Mouse (Mus musculus): ENCODE results near the gene Lhfpl5. TPM values are rescaled to one million over a fixed set of nuclear protein-coding genes. Genes with fewer than 3 reads are reported as not detected.
"Not testable (repeated sequence)": the region's sequence is repeated elsewhere in the genome, so short reads cannot be mapped to it uniquely, and the experiment has no call there.

Lhfpl5 gene
- polyA plus RNA-seq, 1 experiment from 2014 or later: 0.39 TPM

- Histone ChIP-seq H3K9ac (ENCODE audit: low read length) (no peak overlapping the region), H3K36me3 (ENCODE audit: control insufficient read depth, insufficient read depth) (no peaks in the 10 kb centered on the region), H3K27me3 (ENCODE audit: control insufficient read depth, insufficient read depth, low read length) (no peaks in the 10 kb centered on the region), H3K4me1 (ENCODE audit: control insufficient read depth, insufficient read depth, low read length) (no peaks in the 10 kb centered on the region), H3K9me3 (replicated peaks; ENCODE audit: control insufficient read depth, low read length) (peaks cover 21% of the 10 kb centered on the region), H3K4me3 (ENCODE audit: low read length) (no peak overlapping the region), H3K4me2 (ENCODE audit: low read depth, low read length) (no peak overlapping the region), H3K27ac (ENCODE audit: low read length) (no peak overlapping the region)
- ATAC-seq (replicated peaks; ENCODE audit: extremely low read depth, insufficient read depth, low FRiP score): no peak
- 44% methylated on average over 12 of the region's 12 CpGs for WGBS
These were observed 37.6 kb upstream of the Lhfpl5 start for GRCm38 (mm10) chr17:28537881-28538280.

GRCm38 (mm10) chr17:28546925-28547324, 28.5 kb upstream of the Lhfpl5 start:
- Histone ChIP-seq H3K36me3 (ENCODE audit: control insufficient read depth, insufficient read depth) (no peaks in the 10 kb centered on the region), H3K9me3 (replicated peaks; ENCODE audit: control insufficient read depth, low read length) (0 out of 2 replicates have a peak, but pooled peaks cover under 1% of the 10 kb centered on the region), H3K27ac (ENCODE audit: low read length) (no peak overlapping the region), H3K27me3 (ENCODE audit: control insufficient read depth, insufficient read depth, low read length) (no peaks in the 10 kb centered on the region), H3K4me3 (ENCODE audit: low read length) (no peak overlapping the region), H3K4me2 (ENCODE audit: low read depth, low read length) (no peak overlapping the region), H3K9ac (ENCODE audit: low read length) (no peak overlapping the region), H3K4me1 (ENCODE audit: control insufficient read depth, insufficient read depth, low read length) (no peaks in the 10 kb centered on the region)
- WGBS: 72% methylated on average over 1 of the region's 1 CpGs
- no peak for ATAC-seq (replicated peaks; ENCODE audit: extremely low read depth, insufficient read depth, low FRiP score)

- ATAC-seq (replicated peaks; ENCODE audit: extremely low read depth, insufficient read depth, low FRiP score): no peak
- Histone ChIP-seq H3K4me2 (ENCODE audit: low read depth, low read length) (no peak overlapping the region), H3K9ac (ENCODE audit: low read length) (no peak overlapping the region), H3K9me3 (replicated peaks; ENCODE audit: control insufficient read depth, low read length) (no peaks in the 10 kb centered on the region), H3K4me3 (ENCODE audit: low read length) (no peak overlapping the region), H3K27ac (ENCODE audit: low read length) (no peak overlapping the region), H3K4me1 (ENCODE audit: control insufficient read depth, insufficient read depth, low read length) (no peaks in the 10 kb centered on the region), H3K36me3 (ENCODE audit: control insufficient read depth, insufficient read depth) (no peaks in the 10 kb centered on the region), H3K27me3 (ENCODE audit: control insufficient read depth, insufficient read depth, low read length) (no peaks in the 10 kb centered on the region)
- 63% methylated on average over 11 of the region's 11 CpGs for WGBS
These were observed 26.9 kb upstream of the Lhfpl5 start for GRCm38 (mm10) chr17:28548550-28548949.

GRCm38 (mm10) chr17:28549111-28549510, 26.3 kb upstream of the Lhfpl5 start, which contains the start of gene Clpsl2:
TSS of gene Clpsl2 (plus strand) at chr17:28549411.
- Histone ChIP-seq H3K4me3 (ENCODE audit: low read length) (no peak within 1 kb of the TSS), H3K4me1 (ENCODE audit: control insufficient read depth, insufficient read depth, low read length) (no peaks in the 10 kb centered on the region), H3K9ac (ENCODE audit: low read length) (no peak within 1 kb of the TSS), H3K27me3 (ENCODE audit: control insufficient read depth, insufficient read depth, low read length) (no peaks in the 10 kb centered on the region), H3K9me3 (replicated peaks; ENCODE audit: control insufficient read depth, low read length) (no peaks in the 10 kb centered on the region), H3K36me3 (ENCODE audit: control insufficient read depth, insufficient read depth) (no peaks in the 10 kb centered on the region), H3K27ac (ENCODE audit: low read length) (no peak within 1 kb of the TSS), H3K4me2 (ENCODE audit: low read depth, low read length) (no peak within 1 kb of the TSS)
- no peak for ATAC-seq (replicated peaks; ENCODE audit: extremely low read depth, insufficient read depth, low FRiP score)
- 71% methylated on average over 14 of the region's 14 CpGs for WGBS

GRCm38 (mm10) chr17:28553040-28553793, 22.2 kb upstream of the Lhfpl5 start:
- no peaks in the 10 kb centered on the region for H3K36me3 ChIP-seq (ENCODE audit: control insufficient read depth, insufficient read depth)
- H3K9ac ChIP-seq (ENCODE audit: low read length): no peak overlapping the region
- H3K27ac ChIP-seq (ENCODE audit: low read length): no peak overlapping the region
- WGBS: 9% methylated on average over 14 of the region's 14 CpGs
- no peaks in the 10 kb centered on the region for H3K9me3 ChIP-seq (replicated peaks; ENCODE audit: control insufficient read depth, low read length)
- no peaks in the 10 kb centered on the region for H3K27me3 ChIP-seq (ENCODE audit: control insufficient read depth, insufficient read depth, low read length)
- H3K4me3 ChIP-seq (ENCODE audit: low read length): no peak overlapping the region
- H3K4me1 ChIP-seq (ENCODE audit: control insufficient read depth, insufficient read depth, low read length): peaks cover 3% of the 10 kb centered on the region; the same call in 1 of the 2 replicates
- ATAC-seq (replicated peaks; ENCODE audit: extremely low read depth, insufficient read depth, low FRiP score): peak; percentile 57; the same call in 1 of the 2 replicates
- no peak overlapping the region for H3K4me2 ChIP-seq (ENCODE audit: low read depth, low read length)

DNA sequence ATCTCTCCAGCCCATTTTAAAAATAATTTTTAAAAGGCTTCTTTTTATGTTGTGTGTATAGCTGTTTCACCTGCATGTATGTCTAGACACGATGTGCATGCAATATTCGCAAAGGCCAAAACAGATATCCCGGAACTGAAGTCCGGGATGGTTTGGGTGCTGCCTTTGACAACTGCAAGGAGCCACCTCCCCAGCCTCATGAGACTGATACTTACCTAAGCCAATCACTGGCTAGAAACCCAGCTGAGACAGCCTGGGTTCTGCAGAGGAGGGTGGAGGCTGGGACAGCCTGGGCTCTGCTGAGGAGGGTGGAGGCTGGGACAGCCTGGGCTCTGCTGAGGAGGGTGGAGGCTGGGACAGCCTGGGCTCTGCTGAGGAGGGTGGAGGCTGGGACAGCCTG, 21.4 kb upstream of the Lhfpl5 start:
- H3K9ac ChIP-seq (ENCODE audit: low read length); H3K27me3 ChIP-seq (ENCODE audit: control insufficient read depth, insufficient read depth, low read length); ATAC-seq (replicated peaks; ENCODE audit: extremely low read depth, insufficient read depth, low FRiP score); H3K9me3 ChIP-seq (replicated peaks; ENCODE audit: control insufficient read depth, low read length); H3K4me2 ChIP-seq (ENCODE audit: low read depth, low read length); H3K36me3 ChIP-seq (ENCODE audit: control insufficient read depth, insufficient read depth); H3K27ac ChIP-seq (ENCODE audit: low read length); H3K4me1 ChIP-seq (ENCODE audit: control insufficient read depth, insufficient read depth, low read length); H3K4me3 ChIP-seq (ENCODE audit: low read length): not testable (repeated sequence)
- 90% methylated on average over 4 of the region's 4 CpGs for WGBS

DNA sequence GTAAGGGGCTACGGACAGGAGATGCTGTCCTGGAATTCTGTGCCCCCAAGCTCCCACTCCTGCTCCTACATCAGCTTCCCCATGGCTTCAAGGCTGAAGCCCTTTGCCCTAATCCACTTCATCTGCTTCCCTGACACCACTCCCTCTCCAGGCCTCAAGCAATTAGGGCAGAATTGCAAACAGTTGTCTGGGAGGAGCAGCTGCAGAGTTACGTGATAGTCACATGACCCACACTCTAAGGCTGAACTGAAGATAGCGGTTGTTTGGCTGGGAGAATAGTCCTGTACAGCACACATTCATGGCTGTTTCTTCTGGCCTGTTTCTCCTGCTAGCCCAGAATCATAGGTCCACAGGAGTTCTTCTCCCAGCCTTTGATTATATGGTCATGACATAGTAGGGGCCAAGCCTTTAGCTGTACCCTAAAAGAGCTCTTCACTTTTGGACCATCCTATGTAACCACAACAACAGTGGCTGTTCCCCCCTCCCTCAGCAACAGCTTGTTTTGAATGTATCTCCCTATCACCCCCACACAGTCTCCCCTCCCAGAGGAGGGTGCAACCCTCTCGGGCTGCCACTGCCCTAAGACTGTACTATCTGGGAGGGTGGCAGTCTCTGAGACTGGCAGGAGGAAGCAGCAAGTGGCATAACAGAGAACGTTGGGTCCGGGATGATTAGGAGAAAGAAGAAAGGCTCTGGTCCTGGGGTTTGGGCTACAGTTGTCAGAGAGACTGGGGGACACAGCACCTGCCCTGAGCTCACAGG, 18.6 kb upstream of the Lhfpl5 start:
- no peak overlapping the region for H3K9ac ChIP-seq (ENCODE audit: low read length)
- no peaks in the 10 kb centered on the region for H3K36me3 ChIP-seq (ENCODE audit: control insufficient read depth, insufficient read depth)
- H3K4me2 ChIP-seq (ENCODE audit: low read depth, low read length): no peak overlapping the region
- no peak overlapping the region for H3K4me3 ChIP-seq (ENCODE audit: low read length)
- peaks cover 3% of the 10 kb centered on the region; the same call in 1 of the 2 replicates for H3K4me1 ChIP-seq (ENCODE audit: control insufficient read depth, insufficient read depth, low read length)
- H3K27me3 ChIP-seq (ENCODE audit: control insufficient read depth, insufficient read depth, low read length): no peaks in the 10 kb centered on the region
- no peaks in the 10 kb centered on the region for H3K9me3 ChIP-seq (replicated peaks; ENCODE audit: control insufficient read depth, low read length)
- no peak overlapping the region for H3K27ac ChIP-seq (ENCODE audit: low read length)
- 44% methylated on average over 6 of the region's 6 CpGs for WGBS
- no peak for ATAC-seq (replicated peaks; ENCODE audit: extremely low read depth, insufficient read depth, low FRiP score)

GRCm38 (mm10) chr17:28557772-28558171, 17.7 kb upstream of the Lhfpl5 start:
- 69% methylated on average over 6 of the region's 6 CpGs for WGBS
- Histone ChIP-seq H3K9me3 (replicated peaks; ENCODE audit: control insufficient read depth, low read length) (no peaks in the 10 kb centered on the region), H3K27me3 (ENCODE audit: control insufficient read depth, insufficient read depth, low read length) (no peaks in the 10 kb centered on the region), H3K27ac (ENCODE audit: low read length) (no peak overlapping the region), H3K9ac (ENCODE audit: low read length) (no peak overlapping the region), H3K4me3 (ENCODE audit: low read length) (no peak overlapping the region), H3K4me2 (ENCODE audit: low read depth, low read length) (no peak overlapping the region), H3K36me3 (ENCODE audit: control insufficient read depth, insufficient read depth) (no peaks in the 10 kb centered on the region), H3K4me1 (ENCODE audit: control insufficient read depth, insufficient read depth, low read length) (peaks cover 3% of the 10 kb centered on the region; the same call in 1 of the 2 replicates)
- ATAC-seq (replicated peaks; ENCODE audit: extremely low read depth, insufficient read depth, low FRiP score): no peak

DNA sequence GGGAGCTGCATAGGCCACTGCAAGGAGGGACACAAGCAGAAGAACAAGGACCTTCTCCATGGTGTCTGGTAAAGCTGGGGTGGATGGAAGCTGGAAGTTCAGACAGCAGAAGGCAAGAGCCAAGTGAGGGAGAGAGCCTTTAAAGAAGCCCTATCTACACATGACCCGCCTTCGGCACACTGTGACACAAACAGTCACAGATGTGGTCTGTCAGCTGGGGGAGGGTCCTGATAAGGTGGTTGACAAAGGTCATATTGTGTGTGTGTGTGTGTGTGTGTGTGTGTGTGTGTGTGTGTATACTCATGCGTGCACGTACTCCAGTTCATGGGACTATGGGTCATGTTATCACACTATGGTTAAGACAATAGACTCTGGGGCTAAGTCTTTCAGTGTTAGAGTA, 14.8 kb upstream of the Lhfpl5 start, which contains the start of gene Clps:
TSS of gene Clps (minus strand) at position 169 of the 400 bp plus-strand sequence.
- H3K4me3 ChIP-seq (ENCODE audit: low read length): no peak within 1 kb of the TSS
- H3K36me3 ChIP-seq (ENCODE audit: control insufficient read depth, insufficient read depth): no peaks in the 10 kb centered on the region
- H3K9ac ChIP-seq (ENCODE audit: low read length): no peak within 1 kb of the TSS
- H3K27ac ChIP-seq (ENCODE audit: low read length): no peak within 1 kb of the TSS
- no peaks in the 10 kb centered on the region for H3K27me3 ChIP-seq (ENCODE audit: control insufficient read depth, insufficient read depth, low read length)
- WGBS: 68% methylated on average over 4 of the region's 4 CpGs
- H3K9me3 ChIP-seq (replicated peaks; ENCODE audit: control insufficient read depth, low read length): no peaks in the 10 kb centered on the region
- no peak for ATAC-seq (replicated peaks; ENCODE audit: extremely low read depth, insufficient read depth, low FRiP score)
- no peak within 1 kb of the TSS for H3K4me2 ChIP-seq (ENCODE audit: low read depth, low read length)
- H3K4me1 ChIP-seq (ENCODE audit: control insufficient read depth, insufficient read depth, low read length): peaks cover 3% of the 10 kb centered on the region; the same call in 1 of the 2 replicates

Data from heart, embryonic 16.5 days (tissue).